Mouse (Mus musculus) layer of hippocampus, postnatal 25 days (tissue): ENCODE data around the gene Klf13. TPM values are rescaled to one million over a fixed set of nuclear protein-coding genes. Genes with fewer than 3 reads are reported as not detected.

Experiments used
- DNase-seq, 2 experiments: peaks; one replicate each; pipeline ENCODE4 v3.0.0; 2022; ENCODE audit warnings: mixed read lengths in 2 of 2, low spot score in 1 of 2; ENCODE audit errors: extremely low spot score in 1 of 2
- total RNA-seq, 2 experiments: library from RNA; stranded (reverse); gene quantifications; 2 replicates each; pipeline ENCODE4 v1.2.3; 2021

Gene Klf13
- total RNA-seq, 2 experiments from 2014 or later: 204 to 216 TPM

GRCm38 (mm10) chr7:63851841-63852533 is 86.7 kb downstream of the Klf13 start:
- no peak for DNase-seq

Other genes starting within 250 kb of the Klf13 start
- gene E030018B13Rik, start 22.1 kb downstream of the Klf13 start, total RNA-seq: not detected
- gene Trpm1, start 214.9 kb upstream of the Klf13 start, total RNA-seq: under 1 TPM; 0.27 to 0.35 TPM